Mouse (Mus musculus): ENCODE measurements around the gene Olfr651. TPM values are rescaled to one million over a fixed set of nuclear protein-coding genes. Genes with fewer than 3 reads are reported as not detected.

The Olfr651 gene
- not detected in 2 replicates for polyA plus RNA-seq (2021; fragmentation: Nextera tagmentation)
- long read RNA-seq, experiment 1 = 0 reads
- long read RNA-seq, experiment 2 = 0 reads

GRCm38 (mm10) chr7:104549833-104550232, at the start of gene Olfr651:
TSS of gene Olfr651 (plus strand) at chr7:104550133.

GRCm38 (mm10) chr7:104507421-104508065, 42.4 kb upstream of the Olfr651 start, which contains the start of gene Trim30d:
TSS of gene Trim30d (minus strand) at chr7:104507849.

GRCm38 (mm10) chr7:104560601-104561000, 10.7 kb downstream of the Olfr651 start, which contains the start of gene Olfr652:
TSS of gene Olfr652 (plus strand) at chr7:104560901.

GRCm38 (mm10) chr7:104577014-104577413, 27.1 kb downstream of the Olfr651 start, which contains the start of gene Olfr653:
TSS of gene Olfr653 (plus strand) at chr7:104577314.

GRCm38 (mm10) chr7:104586725-104587124, 36.8 kb downstream of the Olfr651 start, which contains the start of gene Olfr654:
TSS of gene Olfr654 (plus strand) at chr7:104587025.

GRCm38 (mm10) chr7:104601679-104602078, 51.7 kb downstream of the Olfr651 start, which contains the start of gene Olfr655:
TSS of gene Olfr655 (minus strand) at chr7:104601779.

Other genes with a start within 250 kb of the Olfr651 start
- 1.8 and 2.5 TPM in 2 replicates for gene Trim12a, start 234.7 kb upstream of the Olfr651 start, polyA plus RNA-seq (2021; fragmentation: Nextera tagmentation)
- 0.15 TPM in 1 of 2 replicates, not detected in the other for gene Trim34b, start 220.7 kb upstream of the Olfr651 start, polyA plus RNA-seq (2021; fragmentation: Nextera tagmentation)
- gene Trim12c, start 196.8 kb upstream of the Olfr651 start, polyA plus RNA-seq (2021; fragmentation: Nextera tagmentation) = 0.25 and 0.51 TPM in 2 replicates
- 0.06 TPM in 1 of 2 replicates, not detected in the other for gene Trim30b, start 180.2 kb upstream of the Olfr651 start, polyA plus RNA-seq (2021; fragmentation: Nextera tagmentation)
- 0.10 TPM in 1 of 2 replicates, not detected in the other for gene Trim30c, start 149.3 kb upstream of the Olfr651 start, polyA plus RNA-seq (2021; fragmentation: Nextera tagmentation)
- 0.23 and 0.51 TPM in 2 replicates for gene Trim30a, start 84.9 kb upstream of the Olfr651 start, polyA plus RNA-seq (2021; fragmentation: Nextera tagmentation)
- gene Trim30d, start 42.3 kb upstream of the Olfr651 start, polyA plus RNA-seq (2021; fragmentation: Nextera tagmentation) = 0.45 and 0.69 TPM in 2 replicates
- gene Olfr652, start 10.8 kb downstream of the Olfr651 start, polyA plus RNA-seq (2021; fragmentation: Nextera tagmentation) = not detected in 2 replicates
- gene Olfr653, start 27.2 kb downstream of the Olfr651 start, polyA plus RNA-seq (2021; fragmentation: Nextera tagmentation) = not detected in 2 replicates
- not detected in 2 replicates for gene Olfr654, start 36.9 kb downstream of the Olfr651 start, polyA plus RNA-seq (2021; fragmentation: Nextera tagmentation)
- not detected in 2 replicates for gene Olfr655, start 51.6 kb downstream of the Olfr651 start, polyA plus RNA-seq (2021; fragmentation: Nextera tagmentation)
- gene Olfr656, start 63.8 kb downstream of the Olfr651 start, polyA plus RNA-seq (2021; fragmentation: Nextera tagmentation) = not detected in 2 replicates
- gene Olfr657, start 74.7 kb downstream of the Olfr651 start, polyA plus RNA-seq (2021; fragmentation: Nextera tagmentation) = not detected in 2 replicates
- 0.06 and 0.08 TPM in 2 replicates for gene Olfr658, start 97.2 kb downstream of the Olfr651 start, polyA plus RNA-seq (2021; fragmentation: Nextera tagmentation)
- not detected in 2 replicates for gene Olfr659, start 116.6 kb downstream of the Olfr651 start, polyA plus RNA-seq (2021; fragmentation: Nextera tagmentation)
- gene Olfr661, start 136.4 kb downstream of the Olfr651 start, polyA plus RNA-seq (2021; fragmentation: Nextera tagmentation) = not detected in 2 replicates
- gene Usp17le, start 227.3 kb downstream of the Olfr651 start, polyA plus RNA-seq (2021; fragmentation: Nextera tagmentation) = not detected in 2 replicates